Mouse (Mus musculus) embryo, embryonic 10.5 days (tissue): ENCODE results near the gene Mrgprb2.

ENCODE experiments used
- DNase-seq: peaks from one replicate; pipeline ENCODE4 v3.0.0-alpha.2; 2015; ENCODE audit warnings: low spot score

Mrgprb2 gene

GRCm38 (mm10) chr7:48557986-48558385 lies at the start of gene Mrgprb2:
Gene Mrgprb2 (minus strand): TSS chr7:48558086.
- no peak for DNase-seq
